Mouse (Mus musculus) heart, postnatal 0 days (tissue): Measurements from ENCODE around the gene Shroom3.

Experiments
- CTCF ChIP-seq: IDR thresholded peaks from 2 replicates; pipeline ENCODE4 v1.5.1; 2016; ENCODE audit warnings: antibody characterized with exemption, control low read depth, low read depth
- EP300 ChIP-seq: IDR thresholded peaks from 2 replicates; pipeline ENCODE4 v1.6.1; 2016; ENCODE audit warnings: antibody characterized with exemption, low read depth

DNA sequence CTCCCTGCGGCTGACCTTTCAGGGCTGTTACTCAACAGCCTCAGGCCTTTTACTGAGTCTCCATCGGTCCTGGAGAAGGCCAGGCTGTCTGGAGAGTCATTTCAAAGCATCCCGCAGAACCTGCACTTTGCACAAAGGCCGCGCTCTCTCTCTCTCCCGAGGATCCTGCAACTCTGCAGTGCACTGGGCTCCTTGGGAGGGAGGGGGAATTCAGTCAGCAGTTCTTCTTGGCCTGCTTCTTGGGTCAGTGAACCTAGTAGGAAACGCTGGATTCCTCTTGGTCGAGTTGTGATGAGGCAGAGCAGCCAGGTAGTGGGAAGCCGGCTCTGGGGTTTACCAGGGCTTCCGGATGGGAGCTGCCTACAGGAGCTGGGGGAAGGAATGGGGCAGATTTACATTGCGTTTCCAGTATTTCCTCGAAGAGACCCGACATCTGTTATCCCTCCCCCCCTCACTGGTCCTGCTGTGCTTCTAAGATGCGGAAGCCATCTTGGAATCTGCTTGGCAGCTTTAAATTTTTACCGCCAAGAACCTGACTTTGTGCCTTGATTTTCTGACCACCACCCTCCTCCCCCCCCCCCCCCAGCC, 305.6 kb downstream of the Shroom3 start:
- TF ChIP-seq EP300 (no peak), CTCF (no peak)
